Mouse (Mus musculus): ENCODE measurements around the gene Hdac10. TPM values are rescaled to one million over a fixed set of nuclear protein-coding genes. Genes with fewer than 3 reads are reported as not detected.

Gene Hdac10
- 14.2 and 16.2 TPM in 2 replicates for polyA plus RNA-seq (2014; fragmentation: Nextera tagmentation; extraction: Ambion mirVana)

DNA sequence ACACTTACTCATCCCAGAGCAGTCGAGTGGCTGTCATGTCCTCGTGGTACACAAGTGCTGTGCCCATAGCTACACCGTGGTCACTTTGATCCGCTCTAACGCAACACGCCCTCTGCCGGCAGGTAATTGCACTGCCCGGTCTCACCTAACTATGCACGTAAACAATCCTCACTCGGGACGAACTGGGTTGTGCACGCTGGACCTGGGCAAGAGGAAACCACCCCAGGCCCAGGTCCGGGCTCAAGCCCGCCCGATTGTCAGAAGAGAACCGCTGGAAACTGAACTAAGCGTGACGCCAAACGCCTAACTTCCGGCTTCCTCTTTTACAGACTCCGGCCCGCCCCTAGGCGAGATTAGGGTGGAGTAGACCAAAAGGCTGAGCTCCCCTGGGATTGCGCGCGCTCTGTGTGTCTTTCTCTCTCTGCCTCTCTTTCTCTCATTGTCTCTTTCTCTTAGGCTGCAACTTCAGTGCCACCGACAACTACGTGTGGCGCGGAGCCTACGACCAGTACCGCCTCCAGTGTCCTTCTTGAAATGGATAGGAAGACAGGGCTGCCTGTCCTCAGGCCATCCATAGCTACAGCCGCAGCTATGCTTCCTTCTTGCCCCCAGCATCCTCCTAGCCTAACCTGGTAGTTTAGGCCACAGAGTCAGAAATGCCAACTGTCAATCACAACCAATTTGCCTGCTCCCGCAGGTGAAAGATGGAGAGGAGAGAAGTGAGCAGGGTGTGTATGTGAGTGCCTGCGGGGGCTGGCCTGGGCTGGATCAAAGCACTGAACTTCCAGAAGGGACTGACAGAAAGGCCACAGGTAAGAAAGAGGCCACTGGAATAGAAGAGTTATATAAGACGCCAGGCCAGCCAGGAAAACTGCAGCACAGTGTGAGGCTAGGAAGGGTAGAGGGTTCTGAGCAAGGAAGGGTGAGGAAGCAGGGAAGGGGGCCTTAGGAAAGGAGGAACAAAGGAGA is at the start of gene Hdac10:
Gene Hdac10, minus strand, starts transcription at position 319 of the 969 bp plus-strand sequence.
- DNase-seq (ENCODE audit: low spot score) = peak; percentile 90
- Histone ChIP-seq H3K27ac (ENCODE audit: low read depth, low read length) (0 out of 2 replicates have a peak within 1 kb of the TSS, but pooled peaks have one; percentile 5), H3K36me3 (ENCODE audit: control insufficient read depth, insufficient read depth, low read length) (no peaks in the 10 kb centered on the region), H3K9me3 (ENCODE audit: control insufficient read depth, low read length) (no peaks in the 10 kb centered on the region), H3K4me3 (ENCODE audit: low read depth, low read length) (peak within 1 kb of the TSS; percentile 42), H3K4me2 (ENCODE audit: low read depth, low read length, severe bottlenecking) (peak within 1 kb of the TSS; percentile 63), H3K4me1 (replicated peaks; ENCODE audit: control insufficient read depth, insufficient read depth, low read length) (peaks cover 5% of the 10 kb centered on the region; the same call in 1 of the 2 replicates), H3K27me3 (ENCODE audit: control insufficient read depth, insufficient read depth, low read length) (no peaks in the 10 kb centered on the region), H3K9ac (ENCODE audit: low read length) (peak within 1 kb of the TSS; percentile 64)
- 4% methylated on average over 36 of the region's 36 CpGs for WGBS
- ATAC-seq (replicated peaks; ENCODE audit: low FRiP score) = peak; percentile 88

DNA sequence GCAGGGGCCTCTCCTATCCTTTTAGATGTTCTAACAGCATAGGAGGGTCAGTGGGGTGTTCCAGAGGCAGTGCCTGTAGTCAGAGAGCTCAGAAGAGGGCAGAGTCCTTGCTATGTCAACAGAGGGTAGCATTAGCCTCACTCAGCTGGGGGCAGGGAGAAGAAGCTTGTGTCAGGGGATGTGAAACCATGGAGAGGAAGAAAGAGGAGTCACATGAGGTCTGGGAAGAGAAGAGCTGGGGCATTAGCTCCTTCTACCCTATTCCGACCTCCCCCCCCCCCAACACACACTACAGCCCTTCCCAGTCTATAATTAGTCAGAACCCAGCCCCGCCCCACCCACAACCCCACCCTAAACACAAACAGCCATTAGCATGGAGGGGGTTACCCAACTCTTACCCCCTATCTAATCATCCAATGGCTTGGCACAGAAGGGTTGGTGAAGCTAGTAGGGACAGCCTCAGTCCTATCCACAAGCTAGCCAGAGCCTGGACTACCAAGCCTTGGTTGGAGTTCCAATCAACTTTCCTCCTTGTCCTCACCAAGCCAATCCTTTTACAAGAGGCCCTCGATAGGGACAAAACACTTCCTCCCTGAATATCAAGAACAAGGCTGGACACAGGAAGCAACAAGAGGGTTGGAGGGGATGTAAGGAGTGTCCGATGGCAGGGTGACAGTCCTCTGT is 49.2 kb upstream of the Hdac10 start:
- ATAC-seq (replicated peaks; ENCODE audit: low FRiP score) = no peak
- peak overlapping the region; percentile 29; the same call in 1 of the 2 replicates for H3K9ac ChIP-seq (ENCODE audit: low read length)
- no peaks in the 10 kb centered on the region for H3K36me3 ChIP-seq (ENCODE audit: control insufficient read depth, insufficient read depth, low read length)
- H3K27ac ChIP-seq (ENCODE audit: low read depth, low read length) = peak overlapping the region; percentile 31; the same call in 1 of the 2 replicates
- 85% methylated on average over 3 of the region's 4 CpGs for WGBS
- DNase-seq (ENCODE audit: low spot score) = no peak
- H3K4me3 ChIP-seq (ENCODE audit: low read depth, low read length) = no peak overlapping the region
- H3K4me1 ChIP-seq (replicated peaks; ENCODE audit: control insufficient read depth, insufficient read depth, low read length) = peaks cover 56% of the 10 kb centered on the region
- H3K9me3 ChIP-seq (ENCODE audit: control insufficient read depth, low read length) = no peaks in the 10 kb centered on the region
- no peaks in the 10 kb centered on the region for H3K27me3 ChIP-seq (ENCODE audit: control insufficient read depth, insufficient read depth, low read length)
- peak overlapping the region; percentile 88; the same call in 1 of the 2 replicates for H3K4me2 ChIP-seq (ENCODE audit: low read depth, low read length, severe bottlenecking)

GRCm38 (mm10) chr15:89177121-89177520 is 48.6 kb upstream of the Hdac10 start:
- Histone ChIP-seq H3K4me3 (ENCODE audit: low read depth, low read length) (no peak overlapping the region), H3K9me3 (ENCODE audit: control insufficient read depth, low read length) (no peaks in the 10 kb centered on the region), H3K27ac (ENCODE audit: low read depth, low read length) (peak overlapping the region; percentile 31; the same call in 1 of the 2 replicates), H3K4me1 (replicated peaks; ENCODE audit: control insufficient read depth, insufficient read depth, low read length) (peaks cover 59% of the 10 kb centered on the region), H3K36me3 (ENCODE audit: control insufficient read depth, insufficient read depth, low read length) (no peaks in the 10 kb centered on the region), H3K4me2 (ENCODE audit: low read depth, low read length, severe bottlenecking) (no peak overlapping the region; the same call in 1 of the 2 replicates), H3K27me3 (ENCODE audit: control insufficient read depth, insufficient read depth, low read length) (no peaks in the 10 kb centered on the region), H3K9ac (ENCODE audit: low read length) (peak overlapping the region; percentile 29; the same call in 1 of the 2 replicates)
- 19% methylated on average over 5 of the region's 5 CpGs for WGBS
- no peak for ATAC-seq (replicated peaks; ENCODE audit: low FRiP score)
- peak; percentile 69 for DNase-seq (ENCODE audit: low spot score)

- H3K27ac ChIP-seq (ENCODE audit: low read depth, low read length) = no peak overlapping the region
- H3K9me3 ChIP-seq (ENCODE audit: control insufficient read depth, low read length) = no peaks in the 10 kb centered on the region
- H3K27me3 ChIP-seq (ENCODE audit: control insufficient read depth, insufficient read depth, low read length) = no peaks in the 10 kb centered on the region
- H3K9ac ChIP-seq (ENCODE audit: low read length) = no peak overlapping the region
- no peak overlapping the region for H3K4me3 ChIP-seq (ENCODE audit: low read depth, low read length)
- H3K4me1 ChIP-seq (replicated peaks; ENCODE audit: control insufficient read depth, insufficient read depth, low read length) = peaks cover 56% of the 10 kb centered on the region
- WGBS = 88% methylated on average over 13 of the region's 13 CpGs
- no peak for DNase-seq (ENCODE audit: low spot score)
- no peak overlapping the region for H3K4me2 ChIP-seq (ENCODE audit: low read depth, low read length, severe bottlenecking)
- H3K36me3 ChIP-seq (ENCODE audit: control insufficient read depth, insufficient read depth, low read length) = no peaks in the 10 kb centered on the region
- ATAC-seq (replicated peaks; ENCODE audit: low FRiP score) = no peak
Observed at GRCm38 (mm10) chr15:89175411-89176155, 47.1 kb upstream of the Hdac10 start.

DNA sequence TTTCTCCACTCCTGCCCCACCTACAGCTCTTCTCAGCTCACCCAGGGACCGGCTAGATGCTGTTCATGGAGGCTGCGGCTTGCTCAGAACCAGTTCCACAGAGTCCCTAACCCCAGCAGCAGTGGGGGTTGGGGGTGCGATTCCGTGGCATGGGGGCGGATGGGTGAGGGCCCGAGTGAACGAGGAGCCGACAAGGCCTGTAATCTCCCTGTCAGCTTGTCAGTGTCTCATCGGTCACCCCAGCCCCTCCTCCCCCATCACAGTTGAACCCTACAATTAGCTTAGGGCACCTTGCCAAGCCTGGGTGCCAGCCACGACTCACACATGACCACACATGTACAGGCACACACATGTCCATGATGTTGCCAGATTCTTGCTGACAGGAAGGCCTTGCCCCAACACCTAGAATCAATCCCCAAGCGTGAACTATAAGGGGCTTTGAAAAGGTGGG is 46.4 kb upstream of the Hdac10 start:
- 58% methylated on average over 11 of the region's 11 CpGs for WGBS
- Histone ChIP-seq H3K9ac (ENCODE audit: low read length) (no peak overlapping the region), H3K9me3 (ENCODE audit: control insufficient read depth, low read length) (no peaks in the 10 kb centered on the region), H3K4me3 (ENCODE audit: low read depth, low read length) (no peak overlapping the region), H3K36me3 (ENCODE audit: control insufficient read depth, insufficient read depth, low read length) (no peaks in the 10 kb centered on the region), H3K27ac (ENCODE audit: low read depth, low read length) (no peak overlapping the region), H3K27me3 (ENCODE audit: control insufficient read depth, insufficient read depth, low read length) (no peaks in the 10 kb centered on the region), H3K4me1 (replicated peaks; ENCODE audit: control insufficient read depth, insufficient read depth, low read length) (peaks cover 60% of the 10 kb centered on the region), H3K4me2 (ENCODE audit: low read depth, low read length, severe bottlenecking) (no peak overlapping the region)
- ATAC-seq (replicated peaks; ENCODE audit: low FRiP score) = no peak
- DNase-seq (ENCODE audit: low spot score) = no peak

DNA sequence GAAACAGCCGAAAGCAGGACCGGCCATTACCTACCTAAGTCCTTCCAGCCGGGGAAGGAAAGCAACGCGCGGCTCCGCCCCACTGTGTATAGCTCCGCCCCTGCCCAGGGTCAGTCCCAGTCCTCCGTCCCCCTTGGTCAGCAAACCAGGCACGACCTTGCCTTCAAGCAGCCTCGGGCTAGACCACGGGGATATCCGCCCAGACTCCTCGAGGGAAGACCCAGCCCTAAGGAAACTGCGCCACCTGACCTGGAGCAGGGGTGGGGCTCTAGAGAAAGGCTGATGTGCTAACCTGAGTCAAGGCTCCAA is 45.4 kb upstream of the Hdac10 start:
- Histone ChIP-seq H3K9ac (ENCODE audit: low read length) (peak overlapping the region; percentile 59), H3K4me1 (replicated peaks; ENCODE audit: control insufficient read depth, insufficient read depth, low read length) (peaks cover 60% of the 10 kb centered on the region)

GRCm38 (mm10) chr15:89173024-89173905 is 44.8 kb upstream of the Hdac10 start:
- H3K9ac ChIP-seq (ENCODE audit: low read length) = peak overlapping the region; percentile 59
- H3K4me1 ChIP-seq (replicated peaks; ENCODE audit: control insufficient read depth, insufficient read depth, low read length) = peaks cover 54% of the 10 kb centered on the region
- peak overlapping the region; percentile 99 for H3K4me2 ChIP-seq (ENCODE audit: low read depth, low read length, severe bottlenecking)
- DNase-seq (ENCODE audit: low spot score) (peak; percentile 82), ATAC-seq (replicated peaks; ENCODE audit: low FRiP score) (peak; percentile 66)
- H3K36me3 ChIP-seq (ENCODE audit: control insufficient read depth, insufficient read depth, low read length) = no peaks in the 10 kb centered on the region; the same call in 1 of the 2 replicates
- H3K9me3 ChIP-seq (ENCODE audit: control insufficient read depth, low read length) = no peaks in the 10 kb centered on the region
- no peaks in the 10 kb centered on the region for H3K27me3 ChIP-seq (ENCODE audit: control insufficient read depth, insufficient read depth, low read length)
- peak overlapping the region; percentile 49 for H3K4me3 ChIP-seq (ENCODE audit: low read depth, low read length)
- H3K27ac ChIP-seq (ENCODE audit: low read depth, low read length) = peak overlapping the region; percentile 79
- WGBS = under 1% methylated on average over 65 of the region's 65 CpGs

More for the DNA sequence above, 45.4 kb upstream of the Hdac10 start:
- 1% methylated on average over 15 of the region's 15 CpGs for WGBS
- H3K4me2 ChIP-seq (ENCODE audit: low read depth, low read length, severe bottlenecking) = peak overlapping the region; percentile 99
- H3K9me3 ChIP-seq (ENCODE audit: control insufficient read depth, low read length) = no peaks in the 10 kb centered on the region
- peak overlapping the region; percentile 49 for H3K4me3 ChIP-seq (ENCODE audit: low read depth, low read length)
- H3K27me3 ChIP-seq (ENCODE audit: control insufficient read depth, insufficient read depth, low read length) = no peaks in the 10 kb centered on the region
- H3K36me3 ChIP-seq (ENCODE audit: control insufficient read depth, insufficient read depth, low read length) = no peaks in the 10 kb centered on the region
- peak; percentile 37; the same call in 1 of the 2 replicates for ATAC-seq (replicated peaks; ENCODE audit: low FRiP score)
- DNase-seq (ENCODE audit: low spot score) = peak; percentile 78
- H3K27ac ChIP-seq (ENCODE audit: low read depth, low read length) = no peak overlapping the region

Measured in forebrain, embryonic 11.5 days (tissue).